Mouse (Mus musculus) CD4-positive, CD25-positive, alpha-beta regulatory T cell, adult 2 months (primary cell): Measurements from ENCODE around the gene Nrxn2.

Source experiments
- DNase-seq: peaks from one replicate; pipeline ENCODE4 v3.0.0-alpha.2; 2012; ENCODE audit warnings: low read depth, low spot score

Gene Nrxn2

GRCm38 (mm10) chr19:6416894-6417761 is 1.4 kb upstream of the Nrxn2 start:
- no peak for DNase-seq

DNA sequence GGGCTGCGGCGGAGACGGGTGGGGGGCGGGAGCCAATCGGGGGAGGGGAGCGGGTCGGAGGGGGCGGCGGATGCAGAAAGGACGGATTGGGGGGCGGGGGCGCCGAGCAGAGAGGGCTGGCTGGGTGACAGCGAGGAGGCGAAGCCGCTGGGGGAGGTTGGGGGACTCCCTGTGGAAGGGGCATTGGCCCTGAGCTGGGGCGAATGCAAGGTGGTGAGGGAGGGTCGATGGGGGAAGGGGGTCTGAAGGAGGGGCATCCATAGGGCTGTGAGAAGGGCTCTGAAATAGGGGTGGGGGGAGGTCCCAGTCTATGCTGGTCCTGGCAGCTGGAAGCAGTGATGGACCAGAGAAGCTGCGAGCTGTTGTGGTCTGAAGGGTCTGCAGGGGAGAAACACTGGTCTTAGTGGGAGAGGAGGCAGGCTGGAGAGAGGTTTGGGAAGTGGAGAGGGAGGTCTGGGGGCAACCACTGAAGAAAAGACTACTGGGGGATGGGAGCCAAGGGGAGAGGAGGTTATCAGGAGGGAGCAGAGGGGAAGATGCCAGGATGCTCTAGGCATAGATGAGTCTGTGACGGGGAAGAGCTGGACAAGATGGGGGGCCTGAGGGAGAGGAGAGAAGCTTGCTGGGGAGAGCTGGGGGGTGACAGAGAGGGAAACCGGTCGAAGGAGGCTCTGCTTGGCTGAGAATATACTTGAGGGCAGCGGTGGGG is 607 bp downstream of the Nrxn2 start:
- DNase-seq = no peak

GRCm38 (mm10) chr19:6419805-6420310 is 1.3 kb downstream of the Nrxn2 start:
- DNase-seq = no peak

- DNase-seq = peak; percentile 36
Measured at GRCm38 (mm10) chr19:6420481-6421210, 2.1 kb downstream of the Nrxn2 start.

GRCm38 (mm10) chr19:6421211-6421590 is 2.7 kb downstream of the Nrxn2 start:
- DNase-seq = no peak

GRCm38 (mm10) chr19:6422014-6422413 is 3.5 kb downstream of the Nrxn2 start:
- no peak for DNase-seq

DNA sequence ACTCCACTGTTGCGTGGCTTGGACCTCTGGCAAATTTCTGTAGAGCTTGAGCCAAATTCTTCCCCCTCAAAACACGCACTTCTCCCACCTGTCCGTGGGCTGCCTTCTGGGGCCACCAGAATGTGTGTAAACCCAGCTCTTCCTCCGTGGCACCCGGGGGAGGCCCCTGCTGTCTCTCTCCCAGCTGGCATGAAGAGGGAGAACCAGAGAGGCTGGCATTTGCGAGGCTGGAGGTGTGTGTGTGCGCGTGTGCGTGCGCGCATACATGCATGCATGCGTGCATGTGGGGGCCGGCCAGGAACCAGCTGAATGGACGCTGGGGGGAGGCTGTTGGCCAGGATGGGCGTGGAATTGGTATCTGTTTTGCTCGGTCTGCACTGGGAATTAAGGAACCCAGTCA is 4.7 kb downstream of the Nrxn2 start:
- no peak for DNase-seq

DNA sequence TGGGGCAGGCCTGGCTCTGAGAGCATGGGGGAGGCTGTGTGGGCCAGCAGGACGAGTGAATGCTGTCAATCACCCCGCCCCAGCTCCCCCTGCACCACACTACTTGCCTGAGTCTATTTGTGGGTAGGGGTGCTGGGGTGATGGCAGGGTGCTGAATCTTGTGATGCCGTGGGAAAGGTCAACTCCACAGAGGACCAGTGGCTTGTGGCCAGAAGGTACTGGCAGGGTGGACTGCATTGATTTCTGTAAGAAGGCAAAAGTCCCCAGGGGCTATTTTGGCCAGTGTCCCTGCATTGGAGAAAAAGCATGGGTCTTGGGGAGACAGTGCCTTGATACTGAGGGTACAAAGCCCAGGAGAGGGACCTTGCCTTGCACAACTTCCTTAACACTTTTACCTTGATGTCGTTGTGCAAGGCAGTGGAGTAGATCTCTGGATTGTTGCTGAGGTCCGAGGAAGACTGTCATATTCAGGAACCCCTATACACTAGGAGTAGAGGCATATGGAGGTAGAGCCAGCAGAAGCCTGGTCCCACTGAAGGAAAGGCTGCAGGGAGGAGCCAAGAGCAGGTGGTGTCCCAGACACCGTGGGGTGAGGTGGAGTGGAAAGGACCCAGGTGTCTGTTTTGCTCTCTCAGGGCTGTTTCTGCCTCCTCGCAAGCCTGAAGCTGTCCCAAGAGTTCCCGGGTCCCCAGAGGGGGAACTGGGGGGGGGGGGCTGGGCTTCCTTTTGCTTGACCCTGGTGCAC is 5.8 kb downstream of the Nrxn2 start:
- no peak for DNase-seq

DNA sequence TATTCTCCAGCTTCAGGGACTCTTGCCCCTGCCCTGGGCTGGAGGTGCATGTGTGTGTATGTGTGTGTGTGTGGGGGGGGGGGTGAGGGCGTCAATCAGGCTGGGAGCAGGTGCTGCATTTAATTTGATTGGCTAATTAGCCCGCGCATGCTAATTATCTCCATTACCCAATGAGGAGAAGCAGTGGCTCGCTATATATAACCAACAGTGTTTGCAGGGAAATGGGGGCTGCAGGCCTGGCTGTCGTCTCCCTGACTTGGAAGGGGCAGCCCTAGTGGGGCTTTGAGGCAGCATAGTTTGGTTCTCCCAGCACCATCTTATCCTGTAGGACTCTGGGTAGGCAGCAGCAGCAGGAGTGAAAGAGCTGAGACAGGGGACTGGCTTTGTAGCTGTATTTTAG is 7.1 kb downstream of the Nrxn2 start:
- no peak for DNase-seq

- peak; percentile 59 for DNase-seq
Measured at GRCm38 (mm10) chr19:6426703-6427500, 8.4 kb downstream of the Nrxn2 start.

GRCm38 (mm10) chr19:6427653-6428434 is 9.3 kb downstream of the Nrxn2 start:
- peak; percentile 27 for DNase-seq

GRCm38 (mm10) chr19:6428501-6429200 is 10.1 kb downstream of the Nrxn2 start:
- DNase-seq = peak; percentile 68

DNA sequence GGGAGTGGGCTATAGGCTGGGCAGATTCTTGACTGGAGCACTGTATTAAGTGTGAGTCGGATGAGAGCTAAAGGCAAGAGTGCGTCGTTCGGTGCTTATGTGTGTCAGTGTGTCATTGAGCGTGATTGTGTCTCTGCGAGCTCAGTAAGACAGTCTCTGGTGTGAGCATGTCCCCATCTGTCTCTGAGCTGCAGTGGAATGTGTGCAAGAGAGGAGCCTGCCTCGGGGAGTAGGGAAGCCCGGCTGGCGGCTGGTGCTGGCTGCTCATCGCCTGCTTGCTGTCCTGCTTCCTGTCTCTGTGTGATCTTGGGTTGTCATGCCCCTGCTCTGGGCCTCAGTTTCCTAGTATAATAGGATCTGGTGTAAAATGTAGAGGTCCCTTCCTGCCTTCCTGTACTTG is 24.5 kb downstream of the Nrxn2 start:
- DNase-seq = no peak

DNA sequence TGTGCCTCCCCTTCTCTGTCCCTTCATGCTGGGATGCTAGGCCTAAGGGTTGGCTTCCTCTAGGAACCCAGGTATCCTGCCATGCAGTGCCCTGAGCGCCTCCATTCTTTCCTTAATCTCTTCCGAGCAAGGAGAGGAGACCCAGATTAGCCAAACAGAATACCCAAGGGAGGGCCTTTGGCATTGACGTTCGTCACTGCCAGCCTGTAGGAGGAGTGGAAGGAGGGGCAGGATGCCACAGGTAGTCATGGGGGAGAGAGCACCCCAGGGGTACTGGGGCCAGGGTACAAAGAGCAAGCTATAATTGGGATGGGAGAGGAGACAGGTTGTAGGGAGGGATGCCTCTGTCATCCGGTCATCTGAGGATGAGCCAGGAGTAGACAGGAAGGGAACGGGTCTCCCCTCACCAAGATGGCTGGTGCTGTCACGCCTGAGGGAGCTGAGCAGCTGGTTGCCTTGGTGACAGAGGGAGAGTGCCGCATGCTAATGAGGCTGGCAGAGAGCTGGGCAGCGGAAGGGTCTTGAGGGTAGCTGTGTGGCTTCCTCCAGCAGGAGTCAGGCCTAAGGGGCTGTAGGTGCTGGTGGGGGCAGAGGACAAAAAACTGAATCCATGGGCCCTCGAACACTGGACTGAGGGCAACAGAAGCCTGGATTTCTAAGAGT is 27.4 kb downstream of the Nrxn2 start:
- no peak for DNase-seq

GRCm38 (mm10) chr19:6446736-6447437 is 28.4 kb downstream of the Nrxn2 start:
- DNase-seq = no peak

GRCm38 (mm10) chr19:6448752-6449151 is 30.2 kb downstream of the Nrxn2 start:
- DNase-seq = no peak

GRCm38 (mm10) chr19:6449841-6450240 is 31.3 kb downstream of the Nrxn2 start:
- DNase-seq = no peak

- peak; percentile 87 for DNase-seq
Measured at GRCm38 (mm10) chr19:6452030-6452494, 33.5 kb downstream of the Nrxn2 start.
